Mouse (Mus musculus): ENCODE data around the gene Mrps17.

The Mrps17 gene

GRCm38 (mm10) chr5:129742903-129743488 lies 27.7 kb downstream of the Mrps17 start:
- no peak for DNase-seq (ENCODE audit: low read depth, low spot score)

- DNase-seq (ENCODE audit: low read depth, low spot score) = no peak
Observed at GRCm38 (mm10) chr5:129744050-129744449, 28.8 kb downstream of the Mrps17 start.

- no peak for DNase-seq (ENCODE audit: low read depth, low spot score)
Observed at GRCm38 (mm10) chr5:129756886-129757285, 41.6 kb downstream of the Mrps17 start.

GRCm38 (mm10) chr5:129759929-129760480 lies 44.7 kb downstream of the Mrps17 start:
- no peak for DNase-seq (ENCODE audit: low read depth, low spot score)

- DNase-seq (ENCODE audit: low read depth, low spot score) = peak; percentile 93
Observed at GRCm38 (mm10) chr5:129761865-129762540, 46.7 kb downstream of the Mrps17 start.

- peak; percentile 15 for DNase-seq (ENCODE audit: low read depth, low spot score)
Observed at GRCm38 (mm10) chr5:129770443-129771355, 55.4 kb downstream of the Mrps17 start.
